Mouse (Mus musculus) midbrain, embryonic 15.5 days (tissue): Measurements from ENCODE around the gene Gcnt1. TPM values are rescaled to one million over a fixed set of nuclear protein-coding genes. Genes with fewer than 3 reads are reported as not detected.

ENCODE experiments used
- ATAC-seq: fragments of 200-750 bp; cut with Nextera tagmentation; replicated peaks from 2 replicates; pipeline ENCODE4 v1.8.0; 2017; ENCODE audit warnings: moderate TSS enrichment
- H3K27ac ChIP-seq: fragments of 300-500 bp; sonication (generic); 2 replicates; pipeline ENCODE4 v1.5.1; 2015; ENCODE audit warnings: mild to moderate bottlenecking, inconsistent platforms
- H3K27me3 ChIP-seq: fragments of 300-500 bp; sonication (generic); replicated peaks from 2 replicates; pipeline ENCODE4 v1.6.1; 2015; ENCODE audit warnings: inconsistent platforms
- H3K36me3 ChIP-seq: fragments of 300-500 bp; sonication (generic); replicated peaks from 2 replicates; pipeline ENCODE4 v1.6.1; 2015; ENCODE audit warnings: inconsistent platforms
- H3K4me1 ChIP-seq: fragments of 300-500 bp; sonication (generic); 2 replicates; pipeline ENCODE4 v1.6.1; 2015; ENCODE audit warnings: inconsistent platforms
- H3K4me2 ChIP-seq: fragments of 300-500 bp; sonication (generic); 2 replicates; pipeline ENCODE4 v1.6.1; 2015; ENCODE audit warnings: inconsistent platforms, mild to moderate bottlenecking, moderate library complexity
- H3K4me3 ChIP-seq: fragments of 300-500 bp; sonication (generic); 2 replicates; pipeline ENCODE4 v1.5.1; 2015; ENCODE audit warnings: mild to moderate bottlenecking, inconsistent platforms
- H3K9ac ChIP-seq: fragments of 300-500 bp; sonication (generic); 2 replicates; pipeline ENCODE4 v1.6.1; 2015; ENCODE audit warnings: mild to moderate bottlenecking, inconsistent platforms
- H3K9me3 ChIP-seq: fragments of 300-500 bp; sonication (generic); 2 replicates; pipeline ENCODE4 v1.6.1; 2016; ENCODE audit warnings: inconsistent platforms
- WGBS: fragments of 180-500 bp; shearing (Covaris S2); methylation state at CpG from one replicate; pipeline ENCODE4 v1.1.7; 2015; ENCODE audit warnings: mixed read lengths; 5-methylcytosine and 5-hydroxymethylcytosine counted together
- polyA plus RNA-seq: library from polyadenylated mRNA; unstranded; fragments of >200 nt; fragmentation: Nextera tagmentation; extraction: Ambion mirVana; gene quantifications from 2 replicates; pipeline ENCODE4 v1.2.1, GENCODE M21; 2015

Gcnt1 gene
- polyA plus RNA-seq, 1 experiment from 2014 or later: 0.45 TPM

DNA sequence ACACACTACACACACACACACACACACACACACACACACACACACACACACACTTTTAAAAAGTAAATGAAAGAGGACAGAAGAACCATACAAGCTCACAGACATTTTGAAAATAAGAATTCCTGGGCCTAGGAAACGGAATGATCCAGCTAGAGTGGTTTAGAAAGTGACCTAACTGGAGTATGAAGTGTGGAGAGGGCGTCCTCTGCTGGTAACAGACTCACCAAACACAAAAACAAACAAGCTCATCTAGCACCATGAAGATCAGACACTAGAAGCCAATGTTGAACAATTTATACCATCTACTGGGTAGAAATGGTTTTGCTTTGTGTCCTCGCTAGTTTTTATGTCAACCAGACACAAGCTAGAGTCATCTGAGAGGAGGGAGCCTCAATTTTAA is 7.9 kb downstream of the Gcnt1 start:
- no peaks in the 10 kb centered on the region for H3K9me3 ChIP-seq

DNA sequence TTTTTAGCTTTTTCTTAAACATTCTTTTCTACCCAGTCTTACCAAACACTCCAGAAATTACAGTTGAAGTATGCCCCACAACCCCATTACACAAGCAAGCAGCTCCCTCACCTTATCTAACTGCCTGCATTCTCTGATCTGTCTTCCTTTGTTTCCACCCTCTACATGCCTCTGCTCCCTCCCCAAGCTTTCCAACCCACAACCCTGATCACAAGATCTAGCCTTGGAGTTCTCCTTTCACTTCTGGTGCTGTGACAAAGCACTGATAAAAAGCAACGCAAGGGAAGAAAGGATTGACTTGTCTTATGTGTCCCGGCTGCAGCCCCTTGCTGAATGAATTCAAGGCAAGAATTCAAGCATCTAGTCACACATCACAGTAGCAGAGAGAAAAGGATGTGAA is 11.5 kb downstream of the Gcnt1 start:
- Histone ChIP-seq H3K9ac (no peak overlapping the region), H3K4me3 (no peak overlapping the region), H3K4me2 (no peak overlapping the region), H3K4me1 (peaks cover 5% of the 10 kb centered on the region), H3K27ac (no peak overlapping the region), H3K9me3 (no peaks in the 10 kb centered on the region), H3K36me3 (no peaks in the 10 kb centered on the region), H3K27me3 (peaks cover 12% of the 10 kb centered on the region)
- no peak for ATAC-seq
- WGBS: 75% methylated on average over 2 of the region's 2 CpGs

More for the DNA sequence above, 7.9 kb downstream of the Gcnt1 start:
- no peaks in the 10 kb centered on the region for H3K27me3 ChIP-seq
- no peak overlapping the region for H3K27ac ChIP-seq
- WGBS: 33% methylated on average over 3 of the region's 3 CpGs
- no peaks in the 10 kb centered on the region for H3K4me1 ChIP-seq
- no peaks in the 10 kb centered on the region for H3K36me3 ChIP-seq
- ATAC-seq: no peak
- H3K9ac ChIP-seq: no peak overlapping the region
- H3K4me3 ChIP-seq: no peak overlapping the region
- no peak overlapping the region for H3K4me2 ChIP-seq

DNA sequence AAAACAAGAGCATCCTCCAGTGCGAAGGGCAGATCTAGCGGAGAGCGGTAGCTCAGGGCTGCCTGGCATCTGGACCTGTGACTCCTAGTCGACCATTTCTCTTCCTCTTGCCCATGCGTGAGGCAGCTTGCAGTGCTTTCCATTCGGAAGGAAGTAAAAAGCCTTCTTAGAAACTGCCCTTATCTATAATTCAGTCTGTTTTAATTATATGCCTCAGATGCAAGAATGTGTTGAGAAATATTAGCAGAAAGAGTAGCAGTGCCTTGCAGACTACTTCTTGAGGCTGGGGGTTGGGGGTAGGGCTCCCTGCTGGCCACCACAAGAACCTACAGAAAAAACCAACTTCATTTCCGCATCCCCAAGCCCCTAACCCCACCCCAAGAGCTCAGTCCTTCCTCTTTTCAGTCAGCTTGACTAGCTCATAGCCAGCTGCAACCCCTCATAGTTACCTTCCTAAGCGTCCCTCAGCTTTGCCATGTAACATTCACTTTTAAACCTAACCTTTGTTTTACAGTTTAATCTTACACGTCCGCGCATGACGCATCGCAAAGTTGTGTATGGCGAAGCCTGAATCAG is 13.2 kb downstream of the Gcnt1 start:
- Histone ChIP-seq H3K9ac (no peak overlapping the region), H3K9me3 (no peaks in the 10 kb centered on the region), H3K4me1 (peaks cover 8% of the 10 kb centered on the region), H3K36me3 (no peaks in the 10 kb centered on the region), H3K27ac (no peak overlapping the region), H3K27me3 (peaks cover 21% of the 10 kb centered on the region), H3K4me3 (no peak overlapping the region), H3K4me2 (no peak overlapping the region)
- ATAC-seq: no peak
- 82% methylated on average over 14 of the region's 14 CpGs for WGBS

DNA sequence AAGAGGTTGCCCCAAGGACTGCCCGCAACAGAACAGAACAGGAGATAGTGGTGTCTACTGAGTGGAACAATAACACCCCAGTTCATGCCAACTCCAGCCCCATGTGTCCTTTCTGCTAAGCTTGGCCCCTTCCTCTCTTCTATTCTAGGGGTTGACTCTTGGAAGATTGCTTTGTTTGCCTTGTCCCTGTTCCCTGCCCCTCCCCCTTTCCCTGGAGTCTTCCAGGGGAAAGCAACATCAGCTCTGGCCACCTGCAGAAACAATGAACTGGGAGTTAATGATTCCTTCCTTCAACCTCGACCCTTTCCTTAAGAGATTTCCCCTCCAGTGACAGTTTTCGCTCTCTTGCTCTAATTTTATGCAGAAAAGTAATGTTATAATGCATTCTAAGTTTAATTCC is 15.3 kb downstream of the Gcnt1 start:
- Histone ChIP-seq H3K27ac (no peak overlapping the region), H3K9ac (no peak overlapping the region), H3K9me3 (no peaks in the 10 kb centered on the region), H3K36me3 (no peaks in the 10 kb centered on the region), H3K27me3 (peaks cover 21% of the 10 kb centered on the region), H3K4me1 (peaks cover 8% of the 10 kb centered on the region), H3K4me3 (no peak overlapping the region), H3K4me2 (no peak overlapping the region)
- WGBS: 56% methylated on average over 3 of the region's 3 CpGs
- ATAC-seq: no peak

DNA sequence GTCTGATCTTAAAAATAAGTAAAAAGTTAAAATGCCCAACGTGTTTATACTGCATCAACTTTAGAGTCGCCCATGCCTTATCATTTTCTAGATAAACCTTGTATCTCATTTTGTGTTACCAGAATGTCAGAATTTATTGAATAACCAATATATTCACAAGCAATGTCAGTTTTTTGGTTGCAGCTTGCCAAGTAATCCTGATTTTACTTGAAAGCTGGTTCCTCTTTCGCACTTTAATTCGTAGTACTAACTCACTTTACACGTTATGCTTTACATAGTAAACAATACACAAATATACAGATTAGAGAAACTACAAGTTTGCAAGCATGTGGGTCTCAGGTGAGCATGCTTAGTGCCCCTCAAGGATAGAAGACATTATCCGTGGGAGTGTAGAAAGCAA is 15.7 kb downstream of the Gcnt1 start:
- WGBS: 78% methylated on average over 6 of the region's 6 CpGs
- peaks cover 8% of the 10 kb centered on the region for H3K4me1 ChIP-seq
- peaks cover 21% of the 10 kb centered on the region for H3K27me3 ChIP-seq
- H3K27ac ChIP-seq: no peak overlapping the region
- no peaks in the 10 kb centered on the region for H3K9me3 ChIP-seq
- ATAC-seq: no peak
- peak overlapping the region; percentile 67; the same call in 1 of the 2 replicates for H3K4me2 ChIP-seq
- H3K36me3 ChIP-seq: no peaks in the 10 kb centered on the region
- no peak overlapping the region for H3K9ac ChIP-seq
- no peak overlapping the region for H3K4me3 ChIP-seq

DNA sequence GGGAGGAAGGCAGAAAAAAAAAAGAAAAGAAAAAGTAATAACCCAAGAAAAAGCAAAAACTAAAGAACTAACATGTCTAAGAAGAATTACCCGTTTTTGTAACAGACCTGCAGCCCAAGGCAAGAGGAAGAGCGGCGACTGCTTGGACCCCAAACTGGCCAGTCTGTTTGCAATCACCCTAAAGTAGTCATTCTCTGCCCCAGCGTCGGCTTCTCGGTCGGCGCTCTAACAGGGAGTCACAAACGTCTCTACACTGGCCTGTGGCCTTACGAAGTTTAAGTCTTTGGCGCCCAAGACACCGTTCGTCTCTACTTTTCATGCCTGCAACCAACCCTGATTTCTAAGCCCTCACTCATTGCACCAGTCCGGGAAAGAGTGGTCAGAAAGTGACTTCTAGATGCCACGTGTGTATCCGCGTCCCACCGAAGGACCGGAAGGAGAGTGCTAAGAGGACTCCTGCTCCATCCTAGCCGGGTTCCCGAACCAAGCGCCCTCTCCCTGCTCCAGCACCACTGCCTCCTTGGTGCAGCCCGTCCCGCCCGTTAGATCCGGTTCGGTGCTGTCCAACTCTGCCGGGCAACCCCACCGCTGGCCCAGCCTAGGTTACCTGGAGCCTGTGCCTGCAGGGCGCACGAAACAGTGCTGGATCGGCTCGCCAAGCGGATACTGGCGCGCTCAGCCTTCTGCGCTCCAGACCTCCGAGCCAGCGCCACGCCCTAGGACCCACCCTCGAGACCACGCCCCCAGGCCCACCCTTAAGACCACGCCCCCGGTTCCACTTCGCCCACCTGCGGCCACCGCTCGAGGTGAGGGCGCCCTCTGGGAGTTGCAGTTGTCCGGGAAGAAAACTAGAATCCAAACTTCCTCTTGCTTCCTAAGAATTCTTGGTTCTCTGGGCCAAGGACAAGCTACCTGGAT is 16.4 kb downstream of the Gcnt1 start:
- ATAC-seq: 0 out of 2 replicates have a peak, but pooled peaks have one; percentile 56
- no peaks in the 10 kb centered on the region for H3K36me3 ChIP-seq
- H3K9ac ChIP-seq: no peak overlapping the region; the same call in 1 of the 2 replicates
- WGBS: 2% methylated on average over 50 of the region's 50 CpGs
- peak overlapping the region; percentile 37 for H3K4me3 ChIP-seq
- peaks cover 8% of the 10 kb centered on the region for H3K4me1 ChIP-seq
- H3K4me2 ChIP-seq: peak overlapping the region; percentile 67
- no peak overlapping the region for H3K27ac ChIP-seq
- no peaks in the 10 kb centered on the region for H3K9me3 ChIP-seq
- H3K27me3 ChIP-seq: peaks cover 21% of the 10 kb centered on the region

DNA sequence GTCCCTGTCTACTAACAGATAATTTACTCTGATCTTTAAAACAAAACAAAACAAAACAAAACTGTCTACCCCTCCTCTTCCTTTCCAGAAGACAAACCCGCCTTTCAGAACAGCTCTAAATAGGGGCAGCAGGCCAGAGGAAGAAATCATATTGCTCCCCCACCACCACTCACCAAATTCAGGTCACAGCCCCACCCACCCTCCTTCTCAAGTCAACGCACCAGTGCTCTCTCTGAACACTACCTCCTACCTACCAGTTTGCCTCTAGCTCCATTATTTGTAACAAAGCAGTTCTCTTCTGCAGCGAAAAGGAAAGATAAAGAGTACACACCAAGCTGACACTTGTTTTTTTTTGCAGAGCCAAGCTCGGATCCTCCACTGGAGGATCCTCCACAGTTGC is 17.3 kb downstream of the Gcnt1 start:
- Histone ChIP-seq H3K36me3 (no peaks in the 10 kb centered on the region), H3K9me3 (no peaks in the 10 kb centered on the region), H3K27ac (no peak overlapping the region), H3K4me2 (no peak overlapping the region; the same call in 1 of the 2 replicates), H3K4me1 (peaks cover 8% of the 10 kb centered on the region), H3K4me3 (no peak overlapping the region), H3K27me3 (peaks cover 21% of the 10 kb centered on the region), H3K9ac (no peak overlapping the region)
- WGBS: 29% methylated on average over 4 of the region's 4 CpGs
- ATAC-seq: no peak

DNA sequence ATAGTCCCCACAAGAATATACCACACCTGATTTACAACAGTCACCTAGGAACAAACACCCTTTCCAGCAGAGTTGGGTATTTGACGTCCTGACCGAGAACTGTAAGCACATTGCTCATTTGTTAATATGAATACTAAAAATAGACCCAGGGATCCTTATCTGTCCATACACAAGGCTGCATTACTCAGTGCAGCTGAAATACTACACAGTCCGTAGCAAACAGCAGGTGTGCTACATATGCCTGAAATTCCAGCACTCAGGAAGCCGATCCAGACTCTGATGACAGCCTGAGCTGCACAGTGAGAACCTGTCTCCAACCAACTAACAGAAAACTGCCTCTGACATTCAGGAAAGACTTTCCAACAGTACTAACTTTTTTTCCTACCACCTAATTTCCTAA is 17.8 kb downstream of the Gcnt1 start:
- no peak overlapping the region for H3K4me3 ChIP-seq
- WGBS: 71% methylated on average over 4 of the region's 4 CpGs
- H3K4me1 ChIP-seq: peaks cover 8% of the 10 kb centered on the region
- H3K9me3 ChIP-seq: no peaks in the 10 kb centered on the region
- no peak overlapping the region for H3K27ac ChIP-seq
- no peak overlapping the region for H3K4me2 ChIP-seq
- no peak for ATAC-seq
- H3K27me3 ChIP-seq: peaks cover 21% of the 10 kb centered on the region
- no peak overlapping the region for H3K9ac ChIP-seq
- H3K36me3 ChIP-seq: no peaks in the 10 kb centered on the region

DNA sequence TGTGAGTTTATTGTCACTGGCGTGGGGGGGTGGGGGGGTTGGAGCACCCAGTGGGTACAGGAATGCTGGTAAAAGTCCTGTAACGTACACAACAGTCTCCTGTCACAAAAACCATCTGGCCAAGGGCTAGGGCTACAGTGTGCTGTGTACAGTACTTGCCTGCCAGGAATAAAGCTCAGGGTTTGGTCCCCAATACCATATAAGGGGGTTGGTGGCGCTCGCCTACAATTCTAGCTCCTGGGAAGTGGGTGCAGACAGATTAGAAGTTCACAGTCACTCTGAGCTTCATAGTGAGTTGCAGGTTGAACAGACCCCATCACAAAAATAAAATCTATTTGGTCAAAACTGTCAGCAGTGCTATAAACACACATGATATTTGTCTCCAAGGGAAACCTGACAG is 18.3 kb downstream of the Gcnt1 start:
- Histone ChIP-seq H3K4me3 (no peak overlapping the region), H3K27me3 (peaks cover 21% of the 10 kb centered on the region), H3K27ac (no peak overlapping the region), H3K4me2 (no peak overlapping the region), H3K9ac (no peak overlapping the region), H3K4me1 (peaks cover 8% of the 10 kb centered on the region), H3K9me3 (no peaks in the 10 kb centered on the region), H3K36me3 (no peaks in the 10 kb centered on the region)
- no peak for ATAC-seq
- WGBS: 88% methylated on average over 4 of the region's 4 CpGs

DNA sequence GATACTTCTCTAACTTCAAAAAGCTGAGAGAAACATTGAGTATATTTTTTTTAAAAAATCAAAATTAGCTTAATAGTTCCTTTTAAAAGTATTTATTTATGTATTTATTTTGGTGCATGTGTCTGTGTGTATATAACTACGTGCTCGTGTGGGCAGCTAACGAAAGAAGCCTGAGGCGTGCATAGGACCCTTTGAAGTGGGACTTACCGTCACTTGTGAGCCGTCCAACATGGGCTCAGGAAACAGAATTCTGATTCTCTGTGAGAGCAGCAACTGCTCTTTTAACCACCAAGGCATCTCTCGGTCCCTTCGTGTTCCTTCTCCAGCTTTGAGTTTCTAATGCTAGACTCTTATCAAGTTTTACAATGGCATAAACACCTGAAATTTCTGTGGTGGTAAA is 18.9 kb downstream of the Gcnt1 start:
- 75% methylated on average over 8 of the region's 8 CpGs for WGBS

DNA sequence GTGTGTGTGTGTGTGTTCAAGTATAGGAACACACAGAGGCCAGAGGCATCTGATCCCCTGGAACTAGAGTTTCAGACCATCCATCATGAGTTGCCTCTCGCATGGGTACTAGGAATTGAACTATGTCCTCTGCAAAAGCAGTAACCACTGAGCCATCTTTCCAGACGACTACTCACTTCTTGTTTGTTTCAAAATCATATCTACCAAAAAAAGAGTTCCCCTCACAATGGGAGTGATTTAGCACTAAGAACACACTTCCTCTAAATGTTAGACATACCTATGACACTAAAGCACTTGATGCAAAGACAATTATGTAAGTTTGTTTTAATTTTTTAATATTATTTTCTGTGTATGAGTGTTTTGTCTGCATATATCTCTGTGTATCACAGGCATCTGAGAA is 24.8 kb downstream of the Gcnt1 start:
- no peaks in the 10 kb centered on the region for H3K36me3 ChIP-seq
- no peak for ATAC-seq
- no peak overlapping the region for H3K27ac ChIP-seq
- no peaks in the 10 kb centered on the region for H3K27me3 ChIP-seq
- no peaks in the 10 kb centered on the region for H3K4me1 ChIP-seq
- H3K4me3 ChIP-seq: no peak overlapping the region
- no peak overlapping the region for H3K4me2 ChIP-seq
- H3K9ac ChIP-seq: no peak overlapping the region
- no peaks in the 10 kb centered on the region for H3K9me3 ChIP-seq
- WGBS: 98% methylated on average over 2 of the region's 2 CpGs

More for the DNA sequence above, 18.9 kb downstream of the Gcnt1 start:
- no peak for ATAC-seq
- Histone ChIP-seq H3K9me3 (no peaks in the 10 kb centered on the region), H3K27me3 (peaks cover 21% of the 10 kb centered on the region), H3K4me1 (peaks cover 8% of the 10 kb centered on the region), H3K36me3 (no peaks in the 10 kb centered on the region), H3K4me2 (no peak overlapping the region), H3K4me3 (no peak overlapping the region), H3K27ac (no peak overlapping the region), H3K9ac (no peak overlapping the region)

DNA sequence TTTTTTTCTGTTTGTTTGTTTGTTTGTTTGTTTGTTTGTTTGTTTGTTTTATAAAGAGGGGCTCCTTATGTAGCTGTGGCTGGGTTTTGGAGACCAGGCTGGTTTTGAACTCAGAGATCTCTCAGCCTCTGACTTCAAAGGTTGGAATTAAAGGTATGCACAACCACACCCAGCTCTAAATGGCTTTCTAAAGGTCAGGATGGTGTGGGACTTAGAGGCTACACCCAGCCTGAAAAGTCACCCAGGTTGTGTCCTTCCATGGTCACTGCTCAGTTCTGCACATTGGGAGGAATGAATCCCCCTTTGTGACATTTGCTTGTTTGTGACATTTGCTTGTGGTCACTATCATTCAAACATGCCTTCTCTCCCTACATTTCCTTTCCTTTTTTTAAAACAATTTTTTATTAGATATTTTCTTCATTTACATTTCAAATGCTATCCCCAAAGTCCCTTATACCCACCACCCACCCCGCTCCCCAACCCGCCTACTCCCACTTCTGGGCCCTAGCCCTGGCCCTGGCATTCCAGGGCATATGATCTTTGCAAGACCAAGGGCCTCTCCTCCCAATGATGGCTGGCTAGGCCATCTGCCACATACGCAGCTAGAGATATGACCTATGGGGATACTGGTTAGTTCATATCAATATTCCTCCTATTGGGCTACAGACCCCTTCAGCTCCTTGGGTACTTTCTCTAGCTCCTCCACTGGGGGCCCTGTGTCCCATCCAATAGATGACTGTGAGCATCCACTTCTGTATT is 25.7 kb downstream of the Gcnt1 start:
- H3K4me3 ChIP-seq: no peak overlapping the region
- WGBS: 95% methylated on average over 3 of the region's 3 CpGs
- no peak for ATAC-seq

More for the DNA sequence above, 25.7 kb downstream of the Gcnt1 start:
- H3K4me1 ChIP-seq: no peaks in the 10 kb centered on the region
- no peak overlapping the region for H3K4me2 ChIP-seq
- H3K27ac ChIP-seq: no peak overlapping the region
- H3K9ac ChIP-seq: no peak overlapping the region
- no peaks in the 10 kb centered on the region for H3K9me3 ChIP-seq
- no peaks in the 10 kb centered on the region for H3K27me3 ChIP-seq
- no peaks in the 10 kb centered on the region for H3K36me3 ChIP-seq
